Mouse (Mus musculus) testis, adult 2 months (tissue): Measurements from ENCODE around the gene Dscam. TPM values are rescaled to one million over a fixed set of nuclear protein-coding genes. Genes with fewer than 3 reads are reported as not detected.

Source experiments
- H3K27ac ChIP-seq: fragments of 200-500 bp; 2 replicates; pipeline ENCODE4 v1.5.1; 2012; ENCODE audit warnings: low read depth, low read length; ENCODE audit not compliant: control insufficient read depth, insufficient read depth
- H3K27me3 ChIP-seq: fragments of 200-500 bp; 2 replicates; pipeline ENCODE4 v1.6.1; 2012; ENCODE audit warnings: mild to moderate bottlenecking, low read length, moderate library complexity; ENCODE audit not compliant: control insufficient read depth, insufficient read depth
- H3K36me3 ChIP-seq: fragments of 200-500 bp; 2 replicates; pipeline ENCODE4 v1.6.1; 2012; ENCODE audit warnings: mild to moderate bottlenecking, low read length; ENCODE audit not compliant: control insufficient read depth, insufficient read depth
- H3K4me1 ChIP-seq: fragments of 200-500 bp; 2 replicates; pipeline ENCODE4 v1.6.1; 2012; ENCODE audit warnings: low read length; ENCODE audit not compliant: control insufficient read depth, insufficient read depth
- H3K4me3 ChIP-seq: fragments of 200-500 bp; 2 replicates; pipeline ENCODE4 v1.5.1; 2012; ENCODE audit warnings: low read depth, mild to moderate bottlenecking, low read length, moderate library complexity, mixed read lengths; ENCODE audit not compliant: control insufficient read depth
- CTCF ChIP-seq: fragments of 200-500 bp; IDR thresholded peaks from 2 replicates; pipeline ENCODE4 v1.5.1; 2012; ENCODE audit warnings: low read depth, mild to moderate bottlenecking, inconsistent platforms, low read length, moderate library complexity; ENCODE audit not compliant: control insufficient read depth, insufficient read depth, insufficient replicate concordance
- POLR2A ChIP-seq: fragments of 200-500 bp; IDR thresholded peaks from 2 replicates; pipeline ENCODE4 v1.6.1; 2012; ENCODE audit warnings: low read depth, mild to moderate bottlenecking, inconsistent platforms, low read length, moderate library complexity; ENCODE audit not compliant: control insufficient read depth
- polyA plus RNA-seq: library from polyadenylated mRNA; depleted of rRNA; stranded (reverse); fragments of >200 nt; gene quantifications from 2 replicates; pipeline ENCODE4 v1.2.3, GENCODE M21; 2012

The Dscam gene
- polyA plus RNA-seq, 1 experiment = 0.94 TPM

GRCm38 (mm10) chr16:96629623-96630022, 540.9 kb downstream of the Dscam start:
- Histone ChIP-seq H3K27me3 (no peaks in the 10 kb centered on the region), H3K36me3 (no peaks in the 10 kb centered on the region), H3K4me3 (no peak overlapping the region), H3K4me1 (no peaks in the 10 kb centered on the region), H3K27ac (no peak overlapping the region)
- no peak for TF ChIP-seq POLR2A
- no peak for TF ChIP-seq CTCF

DNA sequence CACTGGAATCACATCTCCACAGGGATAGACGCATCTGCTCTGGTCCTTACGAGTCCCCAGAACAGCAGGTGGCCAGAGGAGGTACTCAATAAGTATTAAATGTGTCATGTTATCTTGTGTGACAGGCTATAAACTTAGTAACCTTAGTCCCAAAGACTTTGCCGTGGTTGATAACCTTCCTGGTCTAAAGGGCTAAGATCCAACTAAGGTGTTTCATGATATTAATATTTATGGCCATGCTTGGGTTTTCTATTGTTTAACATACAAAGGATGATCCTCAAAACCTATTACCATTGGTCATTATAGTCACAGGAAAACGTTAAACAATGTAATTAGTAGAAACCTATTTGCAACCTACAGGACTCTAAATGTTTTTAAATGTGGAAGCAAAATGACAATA, 545.1 kb downstream of the Dscam start:
- Histone ChIP-seq H3K4me3 (no peak overlapping the region), H3K27me3 (no peaks in the 10 kb centered on the region), H3K27ac (no peak overlapping the region), H3K4me1 (no peaks in the 10 kb centered on the region), H3K36me3 (no peaks in the 10 kb centered on the region)
- TF ChIP-seq CTCF (no peak), POLR2A (no peak)

- Histone ChIP-seq H3K27me3 (no peaks in the 10 kb centered on the region), H3K4me3 (no peak overlapping the region), H3K36me3 (no peaks in the 10 kb centered on the region), H3K27ac (no peak overlapping the region), H3K4me1 (no peaks in the 10 kb centered on the region)
- TF ChIP-seq CTCF (no peak), POLR2A (no peak)
These were observed 545.8 kb downstream of the Dscam start for GRCm38 (mm10) chr16:96624570-96625411.

- Histone ChIP-seq H3K36me3 (no peaks in the 10 kb centered on the region), H3K27ac (no peak overlapping the region), H3K4me3 (no peak overlapping the region), H3K4me1 (no peaks in the 10 kb centered on the region), H3K27me3 (no peaks in the 10 kb centered on the region)
- TF ChIP-seq CTCF = no peak
- no peak for TF ChIP-seq POLR2A
These were observed 549.7 kb downstream of the Dscam start for GRCm38 (mm10) chr16:96620861-96621260.

DNA sequence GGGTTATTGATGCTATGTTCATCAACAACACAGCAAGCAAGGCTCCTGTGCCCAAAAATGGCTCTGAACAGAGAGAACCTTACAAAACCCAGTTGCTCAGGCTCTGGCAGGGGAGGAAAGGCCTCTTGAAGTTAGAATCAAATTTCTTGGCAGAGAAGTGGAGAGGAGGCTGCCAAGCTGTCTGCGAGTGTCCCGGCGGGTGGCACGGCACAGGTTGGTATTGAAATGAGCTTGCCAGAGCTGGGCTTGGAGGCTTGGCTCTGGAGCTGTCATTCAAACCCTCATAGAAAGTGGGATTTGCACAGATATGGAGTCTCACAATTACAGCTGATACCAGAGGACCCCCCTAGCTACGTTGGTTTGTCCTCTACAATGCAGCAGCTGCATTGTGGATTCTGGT, 550.1 kb downstream of the Dscam start:
- H3K27ac ChIP-seq = no peak overlapping the region
- no peaks in the 10 kb centered on the region for H3K27me3 ChIP-seq
- no peak overlapping the region for H3K4me3 ChIP-seq
- H3K4me1 ChIP-seq = no peaks in the 10 kb centered on the region
- no peaks in the 10 kb centered on the region for H3K36me3 ChIP-seq
- TF ChIP-seq CTCF (no peak), POLR2A (no peak)

- Histone ChIP-seq H3K4me3 (no peak overlapping the region), H3K4me1 (no peaks in the 10 kb centered on the region), H3K36me3 (no peaks in the 10 kb centered on the region), H3K27me3 (no peaks in the 10 kb centered on the region), H3K27ac (no peak overlapping the region)
- TF ChIP-seq CTCF (no peak), POLR2A (no peak)
These were observed 552.8 kb downstream of the Dscam start for GRCm38 (mm10) chr16:96617772-96618171.

DNA sequence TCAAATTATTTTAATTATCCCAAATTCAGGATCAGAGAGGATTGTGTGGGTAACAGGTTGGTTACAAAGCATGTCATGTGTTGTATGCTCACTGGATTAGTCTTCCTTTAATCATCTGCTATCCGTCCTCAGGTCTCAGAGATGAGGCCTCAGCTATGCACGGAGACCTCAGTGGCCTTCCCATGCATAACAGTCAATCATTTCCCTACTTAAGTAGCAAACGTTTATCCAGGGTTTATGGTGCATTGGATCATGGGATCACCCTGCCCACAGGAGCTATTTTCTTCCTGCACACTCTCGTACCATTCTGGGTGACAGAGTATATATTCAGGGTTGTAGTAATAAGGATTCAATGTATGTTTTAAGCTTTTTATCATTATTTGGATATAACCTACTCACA, 557.3 kb downstream of the Dscam start:
- Histone ChIP-seq H3K27ac (no peak overlapping the region), H3K36me3 (no peaks in the 10 kb centered on the region), H3K4me3 (no peak overlapping the region), H3K4me1 (no peaks in the 10 kb centered on the region), H3K27me3 (no peaks in the 10 kb centered on the region)
- TF ChIP-seq CTCF = no peak
